Mouse (Mus musculus): ENCODE results near the gene Lypd4.

- no peak for TF ChIP-seq CTCF (IDR thresholded peaks at IDR 0.05; ENCODE audit: low read depth)
- TF ChIP-seq EP300 (IDR thresholded peaks at IDR 0.05; ENCODE audit: low read depth): no peak
Observed at GRCm38 (mm10) chr7:24869532-24870165, at the start of gene Lypd4, which contains the start of gene Dmrtc2.

All from liver, embryonic 14.5 days (tissue).